Mouse (Mus musculus) stomach, postnatal 0 days (tissue): ENCODE measurements at regions not wholly inside any gene's neighbourhood (a gene's known extent, or its start where the extent isn't known, plus 50 kb on each side); places are given as distances from the start of the nearest gene placed in this dataset.
"Not testable (repeated sequence)": the region's sequence is repeated elsewhere in the genome, so short reads cannot be mapped to it uniquely, and the experiment has no call there.

Experiments used
- ATAC-seq: fragments of 200-750 bp; cut with Nextera tagmentation; 2 replicates; pipeline ENCODE4 v1.8.0; 2017; ENCODE audit not compliant: low FRiP score, low TSS enrichment
- DNase-seq: peaks from one replicate; pipeline ENCODE4 v3.0.0-alpha.2; 2016; ENCODE audit warnings: low spot score
- H3K27ac ChIP-seq: fragments of 300-500 bp; sonication (generic); replicated peaks from 2 replicates; pipeline ENCODE4 v1.5.1; 2014; ENCODE audit warnings: mild to moderate bottlenecking, control low read depth
- H3K27me3 ChIP-seq: fragments of 300-500 bp; sonication (generic); 2 replicates; pipeline ENCODE4 v1.6.1; 2014; ENCODE audit warnings: low read length; ENCODE audit not compliant: control insufficient read depth, insufficient read depth
- H3K36me3 ChIP-seq: fragments of 300-500 bp; sonication (generic); 2 replicates; pipeline ENCODE4 v1.6.1; 2014; ENCODE audit warnings: low read length, mixed read lengths; ENCODE audit not compliant: control insufficient read depth, insufficient read depth
- H3K4me1 ChIP-seq: fragments of 300-500 bp; sonication (generic); replicated peaks from 2 replicates; pipeline ENCODE4 v1.6.1; 2014; ENCODE audit warnings: antibody characterized with exemption; ENCODE audit not compliant: control insufficient read depth, insufficient read depth
- H3K4me2 ChIP-seq: fragments of 300-500 bp; sonication (generic); replicated peaks from 2 replicates; pipeline ENCODE4 v1.6.1; 2014; ENCODE audit warnings: low read depth, mild to moderate bottlenecking, control low read depth, moderate library complexity
- H3K4me3 ChIP-seq: fragments of 300-500 bp; sonication (generic); 2 replicates; pipeline ENCODE4 v1.5.1; 2014; ENCODE audit warnings: low read depth, low read length, control low read depth
- H3K9ac ChIP-seq: fragments of 300-500 bp; sonication (generic); 2 replicates; pipeline ENCODE4 v1.6.1; 2014; ENCODE audit warnings: mild to moderate bottlenecking, low read length, control low read depth, mixed read lengths
- H3K9me3 ChIP-seq: fragments of 300-500 bp; sonication (generic); 2 replicates; pipeline ENCODE4 v1.6.1; 2016; ENCODE audit warnings: low read length; ENCODE audit not compliant: control insufficient read depth
- CTCF ChIP-seq: IDR thresholded peaks from 2 replicates; pipeline ENCODE4 v1.5.1; 2016; ENCODE audit warnings: antibody characterized with exemption, low read depth, mild to moderate bottlenecking, moderate library complexity
- EP300 ChIP-seq: optimal IDR thresholded peaks from 2 replicates; pipeline ENCODE3; 2016; ENCODE audit warnings: antibody characterized with exemption
- whole genome bisulfite sequencing: fragments of 180-500 bp; shearing (Covaris S2); extraction: QIAGEN DNeasy Blood & Tissue Kit; methylation state at CpG from one replicate; pipeline ENCODE4 v1.1.7; 2014; 5-methylcytosine and 5-hydroxymethylcytosine counted together

GRCm38 (mm10) chr10:99592220-99592619 lies 167.2 kb downstream of the Csl start:
- DNase-seq (no peak), ATAC-seq (no peak)
- WGBS = 16% methylated on average over 9 of the region's 9 CpGs
- no peaks in the 10 kb centered on the region for H3K36me3 ChIP-seq
- no peaks in the 10 kb centered on the region for H3K27me3 ChIP-seq
- no peak overlapping the region for H3K9ac ChIP-seq
- no peak overlapping the region for H3K4me2 ChIP-seq
- H3K4me3 ChIP-seq = no peak overlapping the region
- no peaks in the 10 kb centered on the region for H3K9me3 ChIP-seq
- TF ChIP-seq CTCF (no peak), EP300 (no peak)
- H3K27ac ChIP-seq = no peak overlapping the region
- no peaks in the 10 kb centered on the region; the same call in 1 of the 2 replicates for H3K4me1 ChIP-seq

DNA sequence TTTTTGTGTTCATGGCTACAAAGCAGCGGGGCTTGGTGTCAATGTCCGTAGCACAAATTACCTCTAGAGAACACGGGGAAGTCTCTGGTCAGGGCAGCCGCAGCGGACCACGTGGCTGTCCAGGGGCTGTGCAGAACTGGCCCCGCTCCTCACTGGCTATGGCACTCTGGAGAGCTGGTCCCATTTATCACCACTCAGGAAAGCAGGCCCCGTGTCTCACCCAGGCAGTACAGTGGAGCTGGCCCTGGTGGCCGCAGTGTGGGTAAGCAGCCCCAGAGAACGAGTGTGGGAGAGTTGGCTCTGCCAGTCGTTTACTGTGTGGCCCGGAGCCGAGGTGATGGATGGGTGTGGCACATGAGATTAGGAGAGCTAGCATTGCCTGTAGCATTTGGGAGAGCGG lies 163.8 kb downstream of the Csl start:
- 75% methylated on average over 14 of the region's 14 CpGs for WGBS
- Histone ChIP-seq H3K27ac (no peak overlapping the region), H3K27me3 (no peaks in the 10 kb centered on the region), H3K9me3 (no peaks in the 10 kb centered on the region), H3K36me3 (no peaks in the 10 kb centered on the region), H3K4me3 (no peak overlapping the region), H3K9ac (no peak overlapping the region), H3K4me2 (no peak overlapping the region), H3K4me1 (no peaks in the 10 kb centered on the region; the same call in 1 of the 2 replicates)
- DNase-seq (no peak), ATAC-seq (no peak)
- TF ChIP-seq CTCF = no peak
- no peak for TF ChIP-seq EP300

DNA sequence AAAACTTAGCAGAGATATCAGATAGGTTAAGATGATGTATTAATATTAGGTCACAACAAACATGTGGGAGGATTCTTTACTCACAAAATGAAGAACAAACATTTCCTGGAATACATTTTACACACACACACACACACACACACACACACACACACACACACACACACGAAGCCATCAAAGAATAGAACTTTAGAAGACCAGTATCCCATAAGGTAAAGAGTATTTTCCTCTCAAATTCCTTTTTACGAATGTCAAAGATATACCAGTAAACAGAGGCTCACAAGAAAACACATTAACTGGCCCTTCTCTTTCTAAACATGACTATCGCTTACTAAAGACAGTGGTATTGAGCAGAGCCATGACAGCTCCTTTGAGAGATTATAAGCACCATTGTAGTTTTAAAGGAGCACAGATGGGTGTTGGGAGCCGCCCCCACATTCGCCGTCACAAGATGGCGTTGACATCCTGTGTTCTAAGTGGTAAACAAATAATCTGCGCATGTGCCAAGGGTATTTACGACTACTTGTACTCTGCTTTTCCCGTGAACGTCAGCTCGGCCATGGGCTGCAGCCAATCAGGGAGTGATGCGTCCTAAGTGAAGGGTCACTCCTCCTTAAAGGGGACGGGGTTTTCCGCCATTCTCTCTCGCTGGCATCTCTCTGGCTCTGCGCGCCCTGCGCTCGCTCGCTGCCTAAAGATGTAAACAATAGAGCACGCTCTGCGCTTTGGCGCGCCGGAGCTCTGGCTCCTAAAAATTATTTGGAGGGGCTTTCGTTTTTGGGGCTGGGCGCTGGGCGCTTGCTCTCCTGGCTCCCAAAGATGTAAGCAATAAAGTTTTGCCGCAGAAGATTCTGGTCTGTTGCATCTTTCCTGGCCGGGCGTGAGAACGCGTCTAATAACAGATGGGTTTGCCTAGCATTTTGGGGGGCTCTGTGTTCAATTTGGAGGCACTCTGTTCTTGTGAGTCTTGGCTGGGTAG lies 160.0 kb downstream of the Csl start:
- peak overlapping the region; percentile 38; the same call in 1 of the 2 replicates for H3K9ac ChIP-seq

GRCm38 (mm10) chr10:99602331-99602730 lies 157.1 kb downstream of the Csl start:
- Histone ChIP-seq H3K9ac (no peak overlapping the region), H3K27ac (no peak overlapping the region), H3K4me3 (no peak overlapping the region), H3K4me2 (no peak overlapping the region), H3K4me1 (no peaks in the 10 kb centered on the region), H3K9me3 (no peaks in the 10 kb centered on the region), H3K36me3 (no peaks in the 10 kb centered on the region), H3K27me3 (no peaks in the 10 kb centered on the region)
- WGBS = 68% methylated on average over 5 of the region's 5 CpGs
- no peak for TF ChIP-seq EP300
- TF ChIP-seq CTCF = no peak
- ATAC-seq = no peak
- DNase-seq = no peak

More for the DNA sequence above, 160.0 kb downstream of the Csl start:
- H3K27ac ChIP-seq, H3K4me1 ChIP-seq, H3K9me3 ChIP-seq, H3K36me3 ChIP-seq, DNase-seq, H3K27me3 ChIP-seq: not testable (repeated sequence)
- peak overlapping the region; percentile 44 for H3K4me2 ChIP-seq
- WGBS = 57% methylated on average over 23 of the region's 34 CpGs
- peak overlapping the region; percentile 32 for H3K4me3 ChIP-seq
- 0 out of 2 replicates have a peak, but pooled peaks have one; percentile 40 for ATAC-seq

DNA sequence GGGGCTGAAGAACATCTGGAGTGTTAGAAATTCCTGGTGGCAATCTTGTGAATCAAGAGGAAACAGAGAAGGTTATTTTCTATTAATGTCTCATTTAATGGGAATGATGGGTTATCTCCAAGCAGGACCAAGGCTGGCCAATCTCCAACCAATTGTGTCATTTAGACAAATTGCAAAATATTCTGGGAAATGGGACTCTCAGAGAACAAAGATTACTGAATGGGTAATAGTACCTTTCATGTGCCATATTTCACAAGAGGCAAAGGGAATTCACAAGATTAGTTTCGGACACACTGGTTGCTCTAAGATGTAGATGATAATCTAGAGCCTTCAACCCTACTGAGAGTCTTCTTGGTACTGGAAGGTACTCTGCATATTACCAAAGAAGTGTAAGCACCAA lies 155.3 kb downstream of the Csl start:
- no peak for ATAC-seq
- no peaks in the 10 kb centered on the region for H3K27me3 ChIP-seq
- TF ChIP-seq CTCF (no peak), EP300 (no peak)
- WGBS = 81% methylated on average over 1 of the region's 1 CpGs
- no peak overlapping the region for H3K9ac ChIP-seq
- H3K4me3 ChIP-seq = no peak overlapping the region
- H3K9me3 ChIP-seq = no peaks in the 10 kb centered on the region
- no peak overlapping the region for H3K4me2 ChIP-seq
- no peaks in the 10 kb centered on the region for H3K36me3 ChIP-seq
- H3K27ac ChIP-seq = no peak overlapping the region
- H3K4me1 ChIP-seq = no peaks in the 10 kb centered on the region
- no peak for DNase-seq

DNA sequence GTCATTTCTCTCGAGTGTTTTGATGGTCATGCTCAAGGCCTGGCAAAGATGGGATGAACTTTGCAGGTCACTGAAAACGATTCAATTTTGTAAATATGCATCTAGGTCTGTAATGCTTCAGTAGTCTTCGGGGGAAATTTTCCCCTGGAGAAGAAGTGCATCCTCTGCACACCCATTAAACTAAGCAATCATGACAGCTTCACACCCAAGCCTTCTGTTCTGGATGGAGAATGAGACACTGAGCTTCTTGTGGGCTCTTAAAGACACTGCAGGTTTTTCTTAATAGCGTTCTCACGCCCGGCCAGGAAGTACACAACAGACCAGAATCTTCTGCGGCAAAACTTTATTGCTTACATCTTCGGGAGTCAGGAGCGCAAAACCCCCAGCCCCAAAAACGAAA lies 151.0 kb downstream of the Csl start:
- WGBS = 86% methylated on average over 10 of the region's 10 CpGs
- Histone ChIP-seq H3K27me3 (no peaks in the 10 kb centered on the region), H3K4me2 (no peak overlapping the region), H3K4me1 (no peaks in the 10 kb centered on the region), H3K27ac (no peak overlapping the region), H3K36me3 (no peaks in the 10 kb centered on the region), H3K4me3 (no peak overlapping the region), H3K9me3 (no peaks in the 10 kb centered on the region), H3K9ac (no peak overlapping the region)
- DNase-seq = no peak
- ATAC-seq = no peak
- TF ChIP-seq EP300 (no peak), CTCF (no peak)
